ENCODE assay signal across 15 mouse cellular contexts in genomic region chr13:110432613-110433012, GRCm38 (mm10).
"Had no signal": no experiment of that assay in that cellular context is flagged by ENCODE, and none has a peak within 500 bp of the region (broad histone marks: within the 10 kb centered on the region; RNA-seq: fewer than 3 reads in every experiment).

No protein-coding gene starts in this region.

- H3K27me3 ChIP-seq: neural tube, embryonic 15.5 days; stomach, embryonic 15.5 days had no signal

- H3K4me2 ChIP-seq: neural tube, embryonic 15.5 days; stomach, embryonic 15.5 days had no signal

- H3K27ac ChIP-seq: neural tube, embryonic 15.5 days; stomach, embryonic 15.5 days; stomach, postnatal 0 days had no signal

- H3K9ac ChIP-seq: neural tube, embryonic 15.5 days; stomach, embryonic 15.5 days had no signal

- H3K9me3 ChIP-seq: neural tube, embryonic 15.5 days; stomach, embryonic 15.5 days had no signal

- H3K4me1 ChIP-seq: stomach, embryonic 15.5 days had no signal

- H3K4me3 ChIP-seq: neural tube, embryonic 15.5 days; stomach, embryonic 15.5 days had no signal

- DNase-seq: retina, postnatal 1 day; right cerebral cortex, adult 18-20 months; right cerebral cortex, postnatal 14 days; right cerebral cortex, postnatal 25 days; right cerebral cortex, postnatal 4 days; spleen, adult 18-20 months; thymus, adult 18-20 months; thymus, adult 2 months; thymus, postnatal 14 days; thymus, postnatal 25 days; thymus, postnatal 36 days; thymus, postnatal 4 days had no signal

- H3K36me3 ChIP-seq: neural tube, embryonic 15.5 days; stomach, embryonic 15.5 days had no signal
